Mouse (Mus musculus): Measurements from ENCODE around the gene Rtn4. TPM values are rescaled to one million over a fixed set of nuclear protein-coding genes. Genes with fewer than 3 reads are reported as not detected.
"Not testable (repeated sequence)": the region's sequence is repeated elsewhere in the genome, so short reads cannot be mapped to it uniquely, and the experiment has no call there.

Rtn4 gene
- polyA plus RNA-seq (2016; fragmentation: Nextera tagmentation; extraction: Ambion mirVana): 59.5 and 63.3 TPM in 2 replicates

- Histone ChIP-seq H3K27me3 (replicated peaks; ENCODE audit: low read depth, poor library complexity, severe bottlenecking) (no peaks in the 10 kb centered on the region), H3K27ac (replicated peaks) (peak within 1 kb of the TSS; percentile 99), H3K9me3 (no peaks in the 10 kb centered on the region), H3K4me1 (peaks cover 16% of the 10 kb centered on the region), H3K4me3 (peak within 1 kb of the TSS; percentile 99), H3K36me3 (replicated peaks) (peaks cover 20% of the 10 kb centered on the region)
- WGBS: under 1% methylated on average over 43 of the region's 43 CpGs
- peak; percentile 97 for DNase-seq (ENCODE audit: low spot score)
Observed at GRCm38 (mm10) chr11:29692683-29693272, at the start of gene Rtn4. Gene Rtn4, plus strand, starts transcription at chr11:29692947.

GRCm38 (mm10) chr11:29644421-29644820, 48.3 kb upstream of the Rtn4 start:
- Histone ChIP-seq H3K4me3 (no peak overlapping the region), H3K27me3 (replicated peaks; ENCODE audit: low read depth, poor library complexity, severe bottlenecking) (no peaks in the 10 kb centered on the region), H3K4me1 (no peaks in the 10 kb centered on the region), H3K36me3 (replicated peaks) (no peaks in the 10 kb centered on the region), H3K27ac (replicated peaks) (no peak overlapping the region), H3K9me3 (no peaks in the 10 kb centered on the region)
- WGBS: 84% methylated on average over 1 of the region's 1 CpGs
- no peak for DNase-seq (ENCODE audit: low spot score)

DNA sequence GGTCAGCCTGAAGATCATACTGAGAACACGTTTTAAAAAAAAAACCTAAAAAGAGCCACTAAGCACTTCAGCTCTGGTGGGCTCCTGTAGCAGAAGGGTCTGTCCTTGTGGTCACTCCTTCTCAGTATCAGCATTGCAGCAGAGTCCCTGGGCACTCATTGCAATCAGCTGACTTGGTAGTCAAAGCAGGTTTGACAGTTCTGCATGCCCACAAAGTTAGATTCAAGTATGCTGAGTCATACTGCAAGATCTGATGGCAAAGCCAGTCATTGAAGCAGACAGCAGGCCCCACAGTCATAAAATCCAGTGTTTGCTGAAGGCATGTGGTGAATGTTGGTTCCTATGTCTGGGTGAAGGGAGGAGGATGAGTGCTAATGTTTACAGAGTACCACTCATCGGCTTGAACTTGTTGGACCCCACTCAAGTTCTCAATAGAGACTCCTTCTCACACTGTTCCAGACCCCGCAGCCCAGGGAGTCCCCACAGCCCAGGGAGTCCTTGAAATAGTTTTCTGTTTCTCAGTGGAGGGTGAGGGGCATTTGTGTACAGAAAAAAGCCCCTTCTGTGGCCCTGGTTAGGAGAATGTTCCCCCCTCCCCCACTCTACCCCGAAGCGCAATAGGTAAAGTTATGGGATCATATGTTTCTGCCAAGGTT, 47.2 kb upstream of the Rtn4 start:
- no peaks in the 10 kb centered on the region for H3K4me1 ChIP-seq

DNA sequence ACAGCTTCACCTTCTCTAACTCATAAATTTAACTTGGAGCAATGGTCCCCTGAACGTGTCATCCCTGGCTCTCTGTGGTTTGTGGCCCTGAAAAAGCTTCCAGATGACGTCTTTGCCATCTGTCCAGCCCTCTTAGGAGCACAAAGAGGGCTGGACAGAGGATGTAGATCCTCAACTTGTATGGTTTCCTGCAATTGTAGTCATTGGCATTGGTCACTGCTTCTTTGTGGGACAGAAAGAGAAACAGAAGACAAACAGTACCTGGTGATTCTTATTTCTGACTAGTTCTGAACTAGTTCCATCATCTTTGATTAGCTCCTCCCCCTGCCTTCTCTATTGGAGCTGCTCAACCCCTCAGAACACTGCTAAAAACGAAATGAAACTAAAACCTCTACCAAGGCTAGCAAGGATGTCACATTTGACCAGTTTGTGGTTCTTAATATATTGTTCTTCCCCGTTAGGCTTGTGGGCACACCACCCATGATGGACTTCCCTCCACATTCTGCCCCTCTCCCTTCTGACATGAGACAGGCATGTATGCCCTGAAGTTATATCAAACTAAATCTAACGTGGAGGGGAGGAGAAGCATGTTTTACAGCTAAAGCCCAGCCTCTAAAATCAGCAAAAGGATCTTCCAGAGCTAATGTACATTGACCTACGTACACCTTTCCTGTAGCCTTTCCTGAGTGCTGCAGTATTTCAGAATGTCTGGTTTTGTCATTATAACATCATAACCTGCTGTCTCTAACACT, 45.0 kb upstream of the Rtn4 start:
- Histone ChIP-seq H3K4me1 (no peaks in the 10 kb centered on the region), H3K27ac (replicated peaks) (no peak overlapping the region), H3K9me3 (no peaks in the 10 kb centered on the region), H3K36me3 (replicated peaks) (no peaks in the 10 kb centered on the region), H3K4me3 (no peak overlapping the region), H3K27me3 (replicated peaks; ENCODE audit: low read depth, poor library complexity, severe bottlenecking) (no peaks in the 10 kb centered on the region)
- WGBS: 63% methylated on average over 6 of the region's 6 CpGs
- DNase-seq (ENCODE audit: low spot score): no peak

More for the DNA sequence above, 47.2 kb upstream of the Rtn4 start:
- no peaks in the 10 kb centered on the region for H3K9me3 ChIP-seq
- WGBS: 83% methylated on average over 5 of the region's 5 CpGs
- no peaks in the 10 kb centered on the region for H3K27me3 ChIP-seq (replicated peaks; ENCODE audit: low read depth, poor library complexity, severe bottlenecking)
- H3K4me3 ChIP-seq: no peak overlapping the region
- DNase-seq (ENCODE audit: low spot score): no peak
- H3K27ac ChIP-seq (replicated peaks): no peak overlapping the region
- H3K36me3 ChIP-seq (replicated peaks): no peaks in the 10 kb centered on the region

- 93% methylated on average over 3 of the region's 3 CpGs for WGBS
- H3K36me3 ChIP-seq (replicated peaks); H3K27me3 ChIP-seq (replicated peaks; ENCODE audit: low read depth, poor library complexity, severe bottlenecking); H3K4me3 ChIP-seq; H3K9me3 ChIP-seq; DNase-seq (ENCODE audit: low spot score); H3K4me1 ChIP-seq; H3K27ac ChIP-seq (replicated peaks): not testable (repeated sequence)
Observed at GRCm38 (mm10) chr11:29655381-29655780, 37.4 kb upstream of the Rtn4 start.

GRCm38 (mm10) chr11:29660740-29661139, 32.0 kb upstream of the Rtn4 start:
- no peaks in the 10 kb centered on the region for H3K9me3 ChIP-seq
- no peak for DNase-seq (ENCODE audit: low spot score)
- H3K4me3 ChIP-seq: no peak overlapping the region
- H3K27ac ChIP-seq (replicated peaks): no peak overlapping the region
- WGBS: 91% methylated on average over 2 of the region's 2 CpGs
- no peaks in the 10 kb centered on the region for H3K27me3 ChIP-seq (replicated peaks; ENCODE audit: low read depth, poor library complexity, severe bottlenecking)
- no peaks in the 10 kb centered on the region for H3K4me1 ChIP-seq
- H3K36me3 ChIP-seq (replicated peaks): no peaks in the 10 kb centered on the region

DNA sequence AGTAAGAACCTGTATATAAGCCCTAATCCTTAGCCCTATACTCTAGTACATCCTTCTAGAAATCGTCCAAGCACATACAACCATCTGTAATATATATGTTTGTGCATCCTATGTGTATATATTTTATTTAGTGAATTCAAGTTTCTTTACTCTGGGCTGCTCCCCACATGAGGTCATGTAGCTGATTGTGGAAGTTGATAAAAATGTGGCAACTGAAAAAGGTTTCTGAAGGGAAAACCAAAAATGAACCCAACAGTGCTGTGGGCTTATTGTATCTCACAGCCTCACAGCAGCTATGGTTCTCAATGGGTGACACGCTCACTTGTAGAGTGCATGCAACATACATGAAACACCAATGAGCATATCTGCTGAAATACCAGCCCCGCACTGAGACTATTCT, 25.1 kb upstream of the Rtn4 start:
- no peaks in the 10 kb centered on the region for H3K4me1 ChIP-seq
- H3K27me3 ChIP-seq (replicated peaks; ENCODE audit: low read depth, poor library complexity, severe bottlenecking): no peaks in the 10 kb centered on the region
- no peaks in the 10 kb centered on the region for H3K36me3 ChIP-seq (replicated peaks)
- H3K4me3 ChIP-seq: no peak overlapping the region
- WGBS: 93% methylated on average over 3 of the region's 3 CpGs
- H3K27ac ChIP-seq (replicated peaks): no peak overlapping the region
- H3K9me3 ChIP-seq: no peaks in the 10 kb centered on the region
- DNase-seq (ENCODE audit: low spot score): no peak

DNA sequence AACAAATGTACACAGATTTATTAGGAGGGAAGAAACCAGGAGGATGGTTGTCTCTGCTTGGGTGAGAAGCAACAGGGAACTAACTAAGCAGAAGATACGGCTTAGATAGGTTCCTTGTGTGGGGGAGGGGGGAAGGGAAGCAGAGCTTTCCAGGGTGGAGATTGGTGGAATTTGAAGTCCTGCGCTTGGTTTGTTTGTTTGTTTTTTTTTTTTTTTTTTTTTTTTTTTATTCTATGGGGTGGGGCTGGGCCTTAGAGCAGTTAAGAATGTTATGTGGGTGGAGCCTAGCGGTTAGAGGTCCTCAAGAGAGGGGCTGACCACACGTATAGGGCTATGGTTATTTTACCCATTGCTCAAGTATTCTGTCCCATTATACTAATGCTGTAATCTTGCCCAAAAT, 23.0 kb upstream of the Rtn4 start:
- H3K9me3 ChIP-seq: no peaks in the 10 kb centered on the region
- H3K4me3 ChIP-seq: no peak overlapping the region
- no peak for DNase-seq (ENCODE audit: low spot score)
- H3K27me3 ChIP-seq (replicated peaks; ENCODE audit: low read depth, poor library complexity, severe bottlenecking): no peaks in the 10 kb centered on the region
- no peaks in the 10 kb centered on the region for H3K4me1 ChIP-seq
- H3K27ac ChIP-seq (replicated peaks): no peak overlapping the region
- H3K36me3 ChIP-seq (replicated peaks): no peaks in the 10 kb centered on the region
- WGBS: 78% methylated on average over 4 of the region's 4 CpGs

DNA sequence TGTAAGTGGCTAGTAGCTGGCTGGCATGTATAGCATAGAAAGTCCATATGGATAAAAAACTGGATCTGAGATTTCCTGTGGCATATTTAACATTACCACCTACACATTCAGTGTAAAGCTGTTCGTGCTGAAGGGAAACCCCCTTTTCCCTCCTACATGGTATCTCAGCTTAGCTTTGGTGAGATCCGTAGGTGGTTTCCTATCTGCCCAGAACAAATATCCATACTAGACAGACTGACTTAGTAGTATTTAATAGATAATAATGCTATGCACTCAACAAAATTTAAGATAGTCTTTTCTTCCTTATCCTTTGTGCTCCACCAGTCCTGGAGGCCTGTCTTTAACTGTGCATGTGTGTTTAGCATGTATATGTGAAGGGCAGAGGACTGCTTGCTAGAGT, 19.4 kb upstream of the Rtn4 start:
- DNase-seq (ENCODE audit: low spot score): no peak
- H3K27ac ChIP-seq (replicated peaks): no peak overlapping the region
- H3K4me1 ChIP-seq: no peaks in the 10 kb centered on the region
- 0 out of 2 replicates have a peak, but pooled peaks cover 4% of the 10 kb centered on the region for H3K9me3 ChIP-seq
- 89% methylated on average over 2 of the region's 2 CpGs for WGBS
- H3K4me3 ChIP-seq: no peak overlapping the region
- H3K36me3 ChIP-seq (replicated peaks): no peaks in the 10 kb centered on the region
- H3K27me3 ChIP-seq (replicated peaks; ENCODE audit: low read depth, poor library complexity, severe bottlenecking): no peaks in the 10 kb centered on the region

- DNase-seq (ENCODE audit: low spot score): peak; percentile 10
- 90% methylated on average over 4 of the region's 4 CpGs for WGBS
Observed at GRCm38 (mm10) chr11:29676718-29677117, 16.0 kb upstream of the Rtn4 start.

GRCm38 (mm10) chr11:29679942-29680341, 12.8 kb upstream of the Rtn4 start:
- no peak for DNase-seq (ENCODE audit: low spot score)
- WGBS: 75% methylated on average over 3 of the region's 3 CpGs
- Histone ChIP-seq H3K4me1 (no peaks in the 10 kb centered on the region), H3K27ac (replicated peaks) (no peak overlapping the region), H3K9me3 (0 out of 2 replicates have a peak, but pooled peaks cover 4% of the 10 kb centered on the region), H3K27me3 (replicated peaks; ENCODE audit: low read depth, poor library complexity, severe bottlenecking) (no peaks in the 10 kb centered on the region), H3K4me3 (no peak overlapping the region), H3K36me3 (replicated peaks) (no peaks in the 10 kb centered on the region)

More at GRCm38 (mm10) chr11:29676718-29677117, 16.0 kb upstream of the Rtn4 start:
- Histone ChIP-seq H3K4me1 (no peaks in the 10 kb centered on the region), H3K4me3 (no peak overlapping the region), H3K27me3 (replicated peaks; ENCODE audit: low read depth, poor library complexity, severe bottlenecking) (no peaks in the 10 kb centered on the region), H3K27ac (replicated peaks) (no peak overlapping the region), H3K9me3 (0 out of 2 replicates have a peak, but pooled peaks cover 4% of the 10 kb centered on the region), H3K36me3 (replicated peaks) (no peaks in the 10 kb centered on the region)

DNA sequence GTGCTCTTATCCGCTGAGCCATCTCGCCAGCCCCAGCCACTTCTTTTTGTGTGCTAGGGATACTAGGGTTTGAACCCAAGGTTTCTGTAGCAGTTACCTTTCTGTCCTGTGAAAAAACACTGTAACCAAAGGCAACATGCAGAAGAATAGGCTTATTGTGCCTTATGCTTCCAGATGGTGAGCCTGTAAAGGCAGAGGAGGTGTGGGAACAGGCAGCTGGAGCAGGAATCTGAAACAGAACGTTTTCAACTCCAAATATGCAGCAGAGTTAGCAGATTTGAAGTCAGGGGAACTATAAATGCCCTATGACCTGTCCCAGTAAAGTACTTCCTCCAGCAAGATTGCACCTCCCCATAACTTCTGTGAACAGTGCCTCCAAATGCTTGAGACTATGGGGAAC, 12.0 kb upstream of the Rtn4 start:
- 78% methylated on average over 3 of the region's 3 CpGs for WGBS
- DNase-seq (ENCODE audit: low spot score): no peak
- Histone ChIP-seq H3K36me3 (replicated peaks) (no peaks in the 10 kb centered on the region), H3K4me3 (no peak overlapping the region), H3K9me3 (0 out of 2 replicates have a peak, but pooled peaks cover 4% of the 10 kb centered on the region), H3K4me1 (no peaks in the 10 kb centered on the region), H3K27me3 (replicated peaks; ENCODE audit: low read depth, poor library complexity, severe bottlenecking) (no peaks in the 10 kb centered on the region), H3K27ac (replicated peaks) (no peak overlapping the region)

DNA sequence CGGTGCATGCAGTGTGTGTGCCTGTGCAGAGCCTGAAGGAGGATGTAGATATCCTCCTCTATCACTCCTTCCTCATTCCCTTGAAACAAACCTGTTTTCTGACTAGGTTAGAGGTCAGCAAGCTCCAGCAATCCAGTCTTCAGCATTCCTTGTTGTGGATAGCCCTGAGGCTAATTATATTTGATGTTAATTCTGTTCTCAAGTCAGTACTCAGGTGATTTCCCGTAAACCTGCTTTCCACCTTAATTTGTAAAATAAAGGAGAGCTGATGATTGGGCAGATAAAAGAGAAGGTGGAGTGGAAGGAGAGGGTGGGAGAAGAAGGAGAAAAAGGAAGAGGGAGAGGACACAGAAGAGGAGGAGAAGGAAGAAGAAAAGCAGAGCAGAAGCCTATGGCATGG, 8.5 kb upstream of the Rtn4 start:
- H3K27me3 ChIP-seq (replicated peaks; ENCODE audit: low read depth, poor library complexity, severe bottlenecking): no peaks in the 10 kb centered on the region
- no peak for DNase-seq (ENCODE audit: low spot score)
- H3K27ac ChIP-seq (replicated peaks): no peak overlapping the region
- no peaks in the 10 kb centered on the region for H3K9me3 ChIP-seq
- no peaks in the 10 kb centered on the region for H3K4me1 ChIP-seq
- H3K4me3 ChIP-seq: no peak overlapping the region
- no peaks in the 10 kb centered on the region for H3K36me3 ChIP-seq (replicated peaks)
- WGBS: 72% methylated on average over 2 of the region's 2 CpGs
